Mouse (Mus musculus): ENCODE measurements around the gene Gm28710.

DNA sequence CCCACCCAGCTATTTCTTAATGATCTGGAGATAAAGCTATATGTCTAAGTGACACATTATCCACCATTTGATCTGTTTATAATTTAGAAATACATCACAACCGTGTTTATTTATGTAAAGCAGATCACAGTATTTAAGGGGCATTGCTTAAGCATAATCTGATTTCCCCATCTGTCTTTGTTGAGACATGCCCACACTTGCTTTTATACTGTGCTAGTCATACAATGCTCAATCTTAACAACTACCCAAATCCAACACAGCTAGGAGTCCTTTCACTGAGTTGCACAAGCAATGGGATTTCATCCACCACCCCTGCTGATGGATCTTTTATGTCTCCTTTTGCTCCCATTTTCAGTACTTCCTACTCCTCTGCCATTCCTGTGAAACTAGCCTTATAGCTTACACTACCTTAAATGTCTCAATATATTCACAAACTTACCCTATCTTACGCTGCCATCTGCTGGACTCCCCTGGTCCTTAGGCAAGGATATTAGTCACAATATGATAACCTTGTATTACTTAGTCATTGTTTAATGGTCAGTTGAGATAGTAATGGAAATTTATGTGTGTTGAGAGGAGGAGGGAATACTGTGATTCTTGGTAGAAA, 77.8 kb downstream of the Gm28710 start:
- TF ChIP-seq CTCF (IDR thresholded peaks at IDR 0.05; ENCODE audit: low read depth) = peak; percentile 63
- TF ChIP-seq EP300 (IDR thresholded peaks at IDR 0.05; ENCODE audit: low read depth) = no peak

All from liver, postnatal 0 days (tissue).